Mouse (Mus musculus): ENCODE measurements around the gene Scamp4.

- no peak for TF ChIP-seq CTCF (IDR thresholded peaks at IDR 0.05; ENCODE audit: extremely low read depth, insufficient read depth, insufficient read length, insufficient replicate concordance)
- no peak for TF ChIP-seq POLR2A (IDR thresholded peaks at IDR 0.05; ENCODE audit: low read depth, low read length)
These were observed 55.6 kb downstream of the Scamp4 start for GRCm38 (mm10) chr10:80658194-80658840.
